Mouse (Mus musculus): ENCODE data around the gene Cbx8. TPM values are rescaled to one million over a fixed set of nuclear protein-coding genes. Genes with fewer than 3 reads are reported as not detected.
A peak's percentile ranks its signal among the peaks of the same experiment; 100 is the strongest.

Cbx8 gene
- total RNA-seq (2014; fragmentation: Nextera tagmentation): not detected in 2 replicates
- total RNA-seq (2017): not detected in 2 replicates
- not detected in 2 replicates for polyA plus RNA-seq (2012)

DNA sequence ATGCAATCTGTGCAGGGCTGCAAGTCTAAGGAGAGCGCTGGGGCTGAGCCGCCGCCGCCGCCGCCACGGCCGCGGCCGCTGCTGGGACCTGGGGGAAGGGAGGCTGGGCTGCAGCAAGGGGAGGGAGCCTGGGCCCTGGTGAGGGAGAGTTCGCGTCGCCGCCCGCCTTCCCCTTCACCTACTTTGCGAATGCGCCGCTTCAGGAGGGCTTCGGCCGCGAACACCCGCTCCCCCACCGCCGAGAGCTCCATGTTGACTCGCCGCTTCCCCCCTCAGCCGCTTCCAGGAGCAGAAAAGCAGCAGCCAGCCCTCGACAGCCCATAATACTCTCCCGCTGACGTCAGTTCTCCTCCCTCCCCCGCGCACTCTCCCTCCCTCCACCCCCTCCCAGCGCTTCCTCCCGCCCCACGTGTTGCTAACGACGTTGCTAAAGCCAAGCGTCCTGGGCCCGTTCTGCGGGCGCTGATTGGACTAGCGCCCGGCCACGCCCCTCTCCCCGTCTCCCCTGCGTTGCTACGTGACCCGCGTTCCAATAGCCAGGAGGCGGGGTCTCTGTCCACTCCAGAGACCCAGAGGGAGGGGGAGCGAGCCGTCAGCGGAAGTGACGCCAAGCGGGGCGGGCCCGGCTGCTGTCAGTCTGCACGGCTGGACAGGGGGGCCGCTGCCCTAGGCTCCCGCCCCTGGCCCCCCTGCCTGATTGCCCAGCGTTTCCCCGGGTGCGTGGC, at the start of gene Cbx8:
Gene Cbx8 (minus strand): TSS at position 370 of the 725 bp plus-strand sequence.
- H3K4me1 ChIP-seq (ENCODE audit: insufficient read depth, low read depth, low read length): no peaks in the 10 kb centered on the region
- TF ChIP-seq TAL1 (conservative IDR thresholded peaks at IDR 0.05; ENCODE audit: low read depth, low read length) (no peak), GATA2 (IDR thresholded peaks at IDR 0.05; ENCODE audit: borderline replicate concordance, low read depth, low read length) (no peak), POLR2AphosphoS5 (IDR thresholded peaks at IDR 0.05; ENCODE audit: insufficient replicate concordance, low read depth, low read length) (no peak), GATA1 (IDR thresholded peaks at IDR 0.05; ENCODE audit: borderline replicate concordance, low read length) (no peak), CTCF (IDR thresholded peaks at IDR 0.05; ENCODE audit: low read depth, low read length) (no peak)
- ATAC-seq (ENCODE audit: extremely low read depth, insufficient number of reproducible peaks, low FRiP score, poor library complexity, severe bottlenecking) (no peak), DNase-seq (ENCODE audit: low spot score) (no peak)
- H3K36me3 ChIP-seq (replicated peaks): no peaks in the 10 kb centered on the region
- H3K27me3 ChIP-seq (ENCODE audit: insufficient read depth, low read length): peaks cover 2% of the 10 kb centered on the region; the same call in 1 of the 2 replicates
- H3K4me3 ChIP-seq (ENCODE audit: low read depth, low read length): peak within 1 kb of the TSS; percentile 27; the same call in 1 of the 2 replicates
- H3K9me3 ChIP-seq (replicated peaks): peaks cover 93% of the 10 kb centered on the region

DNA sequence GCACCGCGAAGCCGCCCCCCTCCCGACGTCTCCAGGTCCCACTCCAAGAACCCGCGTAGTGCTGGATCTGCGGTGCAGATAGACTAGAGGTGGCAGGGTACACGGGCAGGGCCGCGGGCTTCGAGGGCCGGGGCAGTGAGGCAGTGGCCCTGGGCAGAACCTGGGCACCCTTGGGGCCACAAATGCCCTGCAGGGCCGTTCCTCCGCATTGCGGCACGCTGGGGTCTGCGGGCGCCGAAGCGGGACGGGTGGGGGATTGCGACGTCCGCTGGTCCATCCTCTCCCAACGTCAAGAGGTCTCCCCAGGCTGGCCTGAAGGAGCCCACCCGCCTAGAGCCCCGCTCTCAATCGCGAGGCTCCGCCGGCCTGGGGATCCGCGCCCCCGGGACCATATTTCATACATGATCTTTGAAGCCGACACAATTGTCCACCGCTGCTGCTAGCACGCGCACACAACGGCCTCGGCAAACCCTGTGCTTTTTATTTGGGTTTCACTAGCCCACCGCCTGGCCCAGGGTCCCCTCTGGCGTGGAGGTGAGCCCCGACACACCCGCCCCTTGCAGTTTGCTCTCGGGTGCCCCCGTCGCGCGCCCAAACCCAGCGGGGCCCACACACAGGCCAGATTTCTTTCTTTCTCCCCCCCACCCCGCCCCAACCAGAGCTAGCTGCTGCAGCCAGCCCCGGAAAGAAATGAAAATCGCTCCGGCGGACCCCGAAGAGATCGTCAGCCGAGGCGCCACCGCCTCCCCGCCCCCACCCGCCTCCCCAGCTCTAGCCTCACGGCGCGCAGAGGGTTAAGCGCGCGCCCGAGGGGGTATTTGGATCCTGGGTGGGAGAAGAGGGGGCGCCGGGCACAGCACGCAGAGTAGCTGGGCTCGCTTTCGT, 49.5 kb upstream of the Cbx8 start:
- Histone ChIP-seq H3K4me3 (ENCODE audit: low read depth, low read length) (peak overlapping the region; percentile 16; the same call in 1 of the 2 replicates), H3K36me3 (replicated peaks) (no peaks in the 10 kb centered on the region), H3K27me3 (ENCODE audit: insufficient read depth, low read length) (no peaks in the 10 kb centered on the region), H3K4me1 (ENCODE audit: insufficient read depth, low read depth, low read length) (no peaks in the 10 kb centered on the region), H3K9me3 (replicated peaks) (peaks cover 83% of the 10 kb centered on the region)
- ATAC-seq (ENCODE audit: extremely low read depth, insufficient number of reproducible peaks, low FRiP score, poor library complexity, severe bottlenecking) (no peak), DNase-seq (ENCODE audit: low spot score) (no peak)
- no peak for TF ChIP-seq TAL1 (conservative IDR thresholded peaks at IDR 0.05; ENCODE audit: low read depth, low read length)
- no peak for TF ChIP-seq CTCF (IDR thresholded peaks at IDR 0.05; ENCODE audit: low read depth, low read length)
- no peak for TF ChIP-seq GATA1 (IDR thresholded peaks at IDR 0.05; ENCODE audit: borderline replicate concordance, low read length)
- no peak for TF ChIP-seq GATA2 (IDR thresholded peaks at IDR 0.05; ENCODE audit: borderline replicate concordance, low read depth, low read length)
- TF ChIP-seq POLR2AphosphoS5 (IDR thresholded peaks at IDR 0.05; ENCODE audit: insufficient replicate concordance, low read depth, low read length): no peak

DNA sequence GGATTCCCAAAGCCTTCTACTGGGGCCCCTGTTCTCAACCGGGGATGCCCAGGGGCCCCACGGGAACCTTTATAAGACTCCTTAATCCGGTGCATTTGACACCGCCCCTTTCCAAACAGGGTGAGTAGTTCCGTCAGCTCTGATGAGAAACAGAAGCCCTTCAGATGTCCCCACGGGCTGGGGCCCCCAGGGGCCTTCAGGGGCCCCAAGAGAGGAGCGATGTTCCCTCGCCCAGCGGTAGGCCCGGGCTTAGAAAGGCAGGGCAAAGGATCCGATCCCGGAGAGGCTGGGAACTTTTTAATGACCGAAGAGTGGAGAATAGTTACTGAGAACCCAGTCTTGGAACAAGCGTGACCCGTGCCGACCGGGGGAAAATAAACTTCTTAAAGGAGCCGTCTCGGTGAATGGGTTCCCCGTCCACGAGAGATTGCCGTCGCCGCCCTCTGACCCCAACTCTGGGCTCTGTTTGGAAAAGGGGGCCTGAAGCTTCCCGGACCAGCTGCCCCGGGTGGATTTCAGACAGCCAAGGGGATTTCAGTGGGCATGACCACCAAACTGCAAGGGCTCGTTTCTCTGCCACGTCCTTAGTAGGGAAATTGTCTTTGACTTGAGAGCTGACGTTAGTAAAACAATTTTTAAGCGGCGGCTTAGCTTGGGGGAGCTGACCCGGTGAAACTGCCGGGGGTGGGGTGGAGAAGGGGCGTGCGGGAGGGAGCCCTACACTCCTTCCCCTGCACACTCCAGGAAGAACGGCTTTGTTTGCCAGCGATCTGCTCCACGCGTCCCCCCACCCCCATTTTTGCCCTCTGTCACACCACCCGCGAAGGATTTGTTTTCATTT, 48.7 kb upstream of the Cbx8 start:
- ATAC-seq (ENCODE audit: extremely low read depth, insufficient number of reproducible peaks, low FRiP score, poor library complexity, severe bottlenecking): no peak
- Histone ChIP-seq H3K9me3 (replicated peaks) (peaks cover 83% of the 10 kb centered on the region), H3K4me3 (ENCODE audit: low read depth, low read length) (no peak overlapping the region), H3K27me3 (ENCODE audit: insufficient read depth, low read length) (no peaks in the 10 kb centered on the region), H3K4me1 (ENCODE audit: insufficient read depth, low read depth, low read length) (no peaks in the 10 kb centered on the region), H3K36me3 (replicated peaks) (no peaks in the 10 kb centered on the region)
- no peak for DNase-seq (ENCODE audit: low spot score)
- no peak for TF ChIP-seq CTCF (IDR thresholded peaks at IDR 0.05; ENCODE audit: low read depth, low read length)
- no peak for TF ChIP-seq GATA1 (IDR thresholded peaks at IDR 0.05; ENCODE audit: borderline replicate concordance, low read length)
- TF ChIP-seq TAL1 (conservative IDR thresholded peaks at IDR 0.05; ENCODE audit: low read depth, low read length): no peak

DNA sequence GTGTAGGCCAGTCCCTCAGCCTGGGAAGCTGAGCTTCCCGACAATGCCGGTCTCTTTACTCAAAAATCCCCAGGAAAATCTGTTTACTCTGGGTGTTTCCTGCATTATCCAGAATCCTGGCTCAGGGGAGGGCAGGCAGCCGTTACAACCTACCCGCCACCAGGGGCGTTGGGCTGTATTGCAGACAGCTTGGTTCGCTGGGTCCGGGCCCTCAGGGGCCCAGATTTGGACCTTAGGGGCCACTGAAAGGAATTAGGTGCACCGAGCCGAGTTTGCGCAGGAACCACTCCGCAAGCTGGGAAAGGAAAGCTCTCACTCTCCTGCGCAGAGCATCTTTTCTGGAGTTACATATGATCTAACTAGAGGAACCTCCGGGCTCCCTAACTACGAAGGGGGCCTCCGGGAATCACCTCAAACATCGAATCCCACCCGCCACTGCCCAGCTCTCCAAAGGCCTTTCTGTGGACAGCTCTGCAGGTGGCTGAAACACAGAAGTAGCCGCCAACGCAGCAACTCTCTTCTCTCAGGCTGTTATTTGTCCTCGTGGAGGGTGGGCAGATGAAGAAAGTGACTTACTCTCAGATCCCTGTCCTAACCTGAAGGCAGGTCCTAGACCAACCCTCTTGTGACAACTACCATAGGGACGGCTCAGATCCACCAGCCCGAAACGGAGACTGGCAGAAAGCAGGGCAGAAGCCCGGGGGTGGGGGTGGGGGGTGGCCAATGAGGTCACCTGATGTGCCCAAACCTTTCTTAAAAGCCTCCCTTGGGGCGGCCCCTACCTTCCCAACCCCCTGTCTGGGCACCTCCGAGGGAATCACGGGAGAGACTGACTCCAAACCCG, 47.8 kb upstream of the Cbx8 start:
- no peaks in the 10 kb centered on the region for H3K27me3 ChIP-seq (ENCODE audit: insufficient read depth, low read length)
- ATAC-seq (ENCODE audit: extremely low read depth, insufficient number of reproducible peaks, low FRiP score, poor library complexity, severe bottlenecking) (no peak), DNase-seq (ENCODE audit: low spot score) (no peak)
- H3K4me3 ChIP-seq (ENCODE audit: low read depth, low read length): no peak overlapping the region; the same call in 1 of the 2 replicates
- H3K9me3 ChIP-seq (replicated peaks): peaks cover 88% of the 10 kb centered on the region
- no peak for TF ChIP-seq GATA2 (IDR thresholded peaks at IDR 0.05; ENCODE audit: borderline replicate concordance, low read depth, low read length)
- H3K36me3 ChIP-seq (replicated peaks): no peaks in the 10 kb centered on the region
- no peaks in the 10 kb centered on the region for H3K4me1 ChIP-seq (ENCODE audit: insufficient read depth, low read depth, low read length)

DNA sequence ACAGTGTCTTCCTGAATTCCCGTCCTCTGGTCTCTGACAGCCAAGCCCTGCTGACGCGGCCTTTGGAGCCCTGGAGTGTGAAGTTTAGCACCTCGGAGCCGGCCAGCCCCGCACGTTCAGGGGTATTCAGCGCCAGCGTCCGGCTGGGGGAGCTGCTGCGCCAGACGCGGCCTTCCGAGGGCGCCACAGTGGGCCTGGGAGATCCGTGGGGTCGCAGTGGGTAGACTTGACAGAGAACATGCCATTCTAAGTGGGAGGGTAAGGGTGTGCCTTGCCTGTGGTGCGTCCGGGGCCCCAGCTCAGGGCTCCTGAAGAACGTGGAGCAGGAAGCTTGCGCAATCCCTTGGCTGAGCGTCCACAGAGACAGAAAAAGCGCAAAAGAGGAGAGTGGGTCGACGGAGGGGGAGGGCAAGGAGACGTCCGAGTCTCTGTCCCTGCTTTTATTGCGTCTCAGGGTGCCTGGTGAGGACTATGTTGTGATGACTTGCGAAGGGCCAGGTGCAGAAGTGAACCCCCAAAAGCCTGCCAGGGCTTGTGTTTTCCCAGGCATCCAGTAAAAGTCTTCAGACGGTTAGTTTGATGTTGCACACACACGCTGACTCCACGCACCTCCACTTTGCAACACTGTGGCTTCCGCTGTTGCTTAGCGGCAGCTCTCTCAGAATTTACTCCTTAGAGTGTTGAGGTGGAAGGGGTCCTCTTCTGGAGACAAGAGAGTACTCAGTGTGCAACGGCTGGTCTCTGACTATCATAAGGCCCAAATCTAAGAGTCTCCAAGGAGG, 46.7 kb upstream of the Cbx8 start:
- Histone ChIP-seq H3K27me3 (ENCODE audit: insufficient read depth, low read length) (no peaks in the 10 kb centered on the region), H3K4me3 (ENCODE audit: low read depth, low read length) (peak overlapping the region; percentile 3; the same call in 1 of the 2 replicates)
- DNase-seq (ENCODE audit: low spot score): no peak

More for the DNA sequence above, 46.7 kb upstream of the Cbx8 start:
- TF ChIP-seq TAL1 (conservative IDR thresholded peaks at IDR 0.05; ENCODE audit: low read depth, low read length): no peak
- no peak for TF ChIP-seq GATA1 (IDR thresholded peaks at IDR 0.05; ENCODE audit: borderline replicate concordance, low read length)
- TF ChIP-seq POLR2AphosphoS5 (IDR thresholded peaks at IDR 0.05; ENCODE audit: insufficient replicate concordance, low read depth, low read length): no peak
- TF ChIP-seq GATA2 (IDR thresholded peaks at IDR 0.05; ENCODE audit: borderline replicate concordance, low read depth, low read length): no peak
- no peak for TF ChIP-seq CTCF (IDR thresholded peaks at IDR 0.05; ENCODE audit: low read depth, low read length)
- peaks cover 96% of the 10 kb centered on the region for H3K9me3 ChIP-seq (replicated peaks)
- no peaks in the 10 kb centered on the region for H3K36me3 ChIP-seq (replicated peaks)
- no peak for ATAC-seq (ENCODE audit: extremely low read depth, insufficient number of reproducible peaks, low FRiP score, poor library complexity, severe bottlenecking)
- H3K4me1 ChIP-seq (ENCODE audit: insufficient read depth, low read depth, low read length): no peaks in the 10 kb centered on the region

Data from G1E (cell line).